Mouse (Mus musculus): ENCODE data around the gene Zbtb44. TPM values are rescaled to one million over a fixed set of nuclear protein-coding genes. Genes with fewer than 3 reads are reported as not detected.
A peak's percentile ranks its signal among the peaks of the same experiment; 100 is the strongest.

Gene Zbtb44
- polyA plus RNA-seq, 1 experiment from 2014 or later = 4.4 TPM

DNA sequence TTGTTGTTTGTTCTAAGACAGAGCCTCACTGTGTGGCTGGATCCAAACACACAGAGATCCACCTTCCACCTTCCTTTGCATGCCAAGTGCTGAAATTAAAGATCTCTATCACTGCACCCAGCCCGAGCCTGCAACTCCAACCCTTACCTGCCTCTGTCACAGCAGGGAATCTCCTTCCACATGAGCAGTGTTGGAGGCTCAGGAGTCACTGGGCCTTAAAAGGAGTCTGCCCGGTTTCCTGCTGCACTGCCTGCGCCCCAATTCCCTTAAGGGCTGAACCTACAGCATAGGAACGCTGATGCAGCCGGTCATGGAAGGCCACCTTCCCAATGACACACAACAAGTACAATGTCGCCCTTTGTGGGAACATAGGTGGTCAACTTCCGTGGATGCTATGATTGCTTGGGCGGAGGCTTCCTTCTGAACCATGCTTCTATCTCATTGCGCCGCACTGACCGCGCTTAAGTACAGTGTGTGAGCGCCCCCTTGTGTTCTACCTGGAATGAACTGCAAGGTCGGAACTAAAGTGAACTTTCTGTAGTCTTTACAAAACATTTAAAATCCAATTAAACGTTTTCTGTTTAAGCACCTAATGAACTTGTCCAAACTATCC, 51.7 kb downstream of the Zbtb44 start:
- WGBS = 7% methylated on average over 15 of the region's 15 CpGs
- no peaks in the 10 kb centered on the region for H3K36me3 ChIP-seq (replicated peaks; ENCODE audit: control insufficient read depth, insufficient read depth)
- DNase-seq (ENCODE audit: low spot score) = peak; percentile 84
- peak overlapping the region; percentile 57 for H3K9ac ChIP-seq
- H3K4me2 ChIP-seq (replicated peaks) = peak overlapping the region; percentile 52
- 0 out of 2 replicates have a peak, but pooled peaks cover 4% of the 10 kb centered on the region for H3K4me1 ChIP-seq (replicated peaks; ENCODE audit: control insufficient read depth, insufficient read depth, low read length)
- no peaks in the 10 kb centered on the region; the same call in 1 of the 2 replicates for H3K27me3 ChIP-seq (ENCODE audit: control insufficient read depth, insufficient read depth, low read length)
- H3K27ac ChIP-seq = no peak overlapping the region
- no peaks in the 10 kb centered on the region for H3K9me3 ChIP-seq (ENCODE audit: control insufficient read depth, low read length)
- peak; percentile 61 for ATAC-seq (ENCODE audit: low FRiP score)
- H3K4me3 ChIP-seq (replicated peaks; ENCODE audit: low read length) = peak overlapping the region; percentile 19

GRCm38 (mm10) chr9:31082771-31083170, 52.3 kb downstream of the Zbtb44 start:
- DNase-seq (ENCODE audit: low spot score) (no peak), ATAC-seq (ENCODE audit: low FRiP score) (no peak)
- Histone ChIP-seq H3K27ac (no peak overlapping the region), H3K36me3 (replicated peaks; ENCODE audit: control insufficient read depth, insufficient read depth) (no peaks in the 10 kb centered on the region), H3K4me2 (replicated peaks) (no peak overlapping the region), H3K9me3 (ENCODE audit: control insufficient read depth, low read length) (no peaks in the 10 kb centered on the region), H3K27me3 (ENCODE audit: control insufficient read depth, insufficient read depth, low read length) (no peaks in the 10 kb centered on the region; the same call in 1 of the 2 replicates), H3K4me1 (replicated peaks; ENCODE audit: control insufficient read depth, insufficient read depth, low read length) (0 out of 2 replicates have a peak, but pooled peaks cover 4% of the 10 kb centered on the region), H3K4me3 (replicated peaks; ENCODE audit: low read length) (no peak overlapping the region), H3K9ac (no peak overlapping the region)
- 78% methylated on average over 6 of the region's 6 CpGs for WGBS

DNA sequence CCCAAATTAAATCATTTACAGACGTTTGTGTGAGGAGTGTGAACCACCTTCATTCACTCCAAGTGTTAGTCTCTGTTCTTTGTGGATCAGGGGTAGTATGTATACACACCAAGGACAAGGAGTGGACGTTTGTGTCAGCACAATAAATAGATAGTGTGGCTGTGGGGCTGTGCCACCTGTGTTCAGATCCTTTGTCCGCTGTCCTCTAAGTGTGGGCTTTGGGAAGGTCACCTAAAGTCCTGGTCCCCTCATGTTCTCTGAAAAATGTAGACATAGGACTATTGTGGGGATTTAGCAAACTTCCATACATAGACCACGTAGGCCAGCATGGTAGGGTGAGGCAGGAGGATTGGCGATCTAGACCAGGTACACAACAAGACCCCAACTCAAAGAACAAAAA, 55.1 kb downstream of the Zbtb44 start:
- no peak for DNase-seq (ENCODE audit: low spot score)
- Histone ChIP-seq H3K9ac (no peak overlapping the region), H3K4me2 (replicated peaks) (no peak overlapping the region), H3K9me3 (ENCODE audit: control insufficient read depth, low read length) (no peaks in the 10 kb centered on the region), H3K27me3 (ENCODE audit: control insufficient read depth, insufficient read depth, low read length) (no peaks in the 10 kb centered on the region; the same call in 1 of the 2 replicates), H3K4me1 (replicated peaks; ENCODE audit: control insufficient read depth, insufficient read depth, low read length) (0 out of 2 replicates have a peak, but pooled peaks cover 4% of the 10 kb centered on the region), H3K4me3 (replicated peaks; ENCODE audit: low read length) (no peak overlapping the region), H3K36me3 (replicated peaks; ENCODE audit: control insufficient read depth, insufficient read depth) (no peaks in the 10 kb centered on the region), H3K27ac (no peak overlapping the region)
- no peak for ATAC-seq (ENCODE audit: low FRiP score)
- WGBS = 80% methylated on average over 5 of the region's 5 CpGs

DNA sequence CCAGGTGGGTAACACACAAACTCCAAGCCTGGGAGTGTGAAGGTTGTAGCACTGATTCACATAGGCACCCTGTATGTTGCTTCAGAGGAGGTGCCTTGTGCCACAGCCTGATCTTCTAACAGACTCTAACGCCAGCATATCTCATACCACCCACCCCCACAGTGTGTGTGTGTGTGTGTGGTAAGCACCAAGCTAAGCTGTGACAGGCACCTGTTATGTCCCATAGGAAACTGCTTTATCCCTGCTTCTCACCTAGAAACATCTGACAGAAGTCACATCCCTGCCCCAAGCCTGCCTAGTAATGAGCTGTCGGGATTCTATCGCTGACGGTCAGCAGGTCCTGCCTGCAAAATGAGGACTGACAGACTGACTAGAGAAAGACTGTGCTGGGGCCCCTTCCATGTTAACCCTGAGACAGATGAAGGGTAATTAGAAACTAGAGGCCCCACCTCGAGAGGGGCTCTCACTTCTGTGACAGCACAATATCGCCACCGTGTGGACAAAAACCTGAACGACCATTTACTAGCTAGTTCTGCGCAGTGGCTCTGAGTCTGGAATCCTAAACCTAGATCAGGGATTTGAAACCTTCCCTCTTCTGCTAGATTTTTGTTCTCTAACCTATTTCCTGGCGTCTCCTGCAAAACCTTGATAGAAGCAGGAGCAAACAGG, 55.8 kb downstream of the Zbtb44 start:
- H3K27ac ChIP-seq = no peak overlapping the region
- no peak overlapping the region for H3K4me2 ChIP-seq (replicated peaks)
- H3K9ac ChIP-seq = no peak overlapping the region
- ATAC-seq (ENCODE audit: low FRiP score) (peak; percentile 29), DNase-seq (ENCODE audit: low spot score) (peak; percentile 90)
- H3K4me3 ChIP-seq (replicated peaks; ENCODE audit: low read length) = no peak overlapping the region
- 14% methylated on average over 10 of the region's 10 CpGs for WGBS
- no peaks in the 10 kb centered on the region for H3K9me3 ChIP-seq (ENCODE audit: control insufficient read depth, low read length)
- 0 out of 2 replicates have a peak, but pooled peaks cover 4% of the 10 kb centered on the region for H3K4me1 ChIP-seq (replicated peaks; ENCODE audit: control insufficient read depth, insufficient read depth, low read length)
- H3K27me3 ChIP-seq (ENCODE audit: control insufficient read depth, insufficient read depth, low read length) = no peaks in the 10 kb centered on the region; the same call in 1 of the 2 replicates
- H3K36me3 ChIP-seq (replicated peaks; ENCODE audit: control insufficient read depth, insufficient read depth) = no peaks in the 10 kb centered on the region

DNA sequence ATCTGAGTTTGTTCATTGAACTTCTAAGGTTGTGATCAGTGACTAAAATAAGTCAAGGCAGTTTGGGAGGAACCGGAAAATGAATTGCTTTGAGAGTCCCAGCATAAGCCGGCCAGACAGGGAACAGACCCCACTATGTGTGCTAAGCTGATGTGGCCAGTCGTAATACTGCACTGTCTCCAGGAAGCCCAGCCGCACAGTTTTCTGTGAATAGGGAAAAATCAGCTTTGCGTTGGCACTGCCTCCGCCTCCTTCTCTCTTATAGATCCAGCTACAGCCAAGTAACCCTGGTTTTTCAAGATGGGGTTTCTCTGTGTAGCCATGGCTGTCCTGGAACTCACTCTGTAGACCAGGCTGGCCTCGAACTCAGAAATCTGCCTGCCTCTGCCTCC, 56.3 kb downstream of the Zbtb44 start:
- Histone ChIP-seq H3K4me2 (replicated peaks) (no peak overlapping the region), H3K36me3 (replicated peaks; ENCODE audit: control insufficient read depth, insufficient read depth) (no peaks in the 10 kb centered on the region)
- 82% methylated on average over 7 of the region's 7 CpGs for WGBS

GRCm38 (mm10) chr9:31087466-31087865, 57.0 kb downstream of the Zbtb44 start:
- DNase-seq (ENCODE audit: low spot score) (no peak), ATAC-seq (ENCODE audit: low FRiP score) (no peak)
- Histone ChIP-seq H3K9ac (no peak overlapping the region), H3K4me1 (replicated peaks; ENCODE audit: control insufficient read depth, insufficient read depth, low read length) (no peaks in the 10 kb centered on the region), H3K27me3 (ENCODE audit: control insufficient read depth, insufficient read depth, low read length) (no peaks in the 10 kb centered on the region; the same call in 1 of the 2 replicates), H3K4me3 (replicated peaks; ENCODE audit: low read length) (no peak overlapping the region), H3K36me3 (replicated peaks; ENCODE audit: control insufficient read depth, insufficient read depth) (no peaks in the 10 kb centered on the region), H3K27ac (no peak overlapping the region), H3K4me2 (replicated peaks) (no peak overlapping the region), H3K9me3 (ENCODE audit: control insufficient read depth, low read length) (no peaks in the 10 kb centered on the region)
- 56% methylated on average over 4 of the region's 4 CpGs for WGBS

More for the DNA sequence above, 56.3 kb downstream of the Zbtb44 start:
- DNase-seq (ENCODE audit: low spot score) (no peak), ATAC-seq (ENCODE audit: low FRiP score) (no peak)
- H3K9me3 ChIP-seq (ENCODE audit: control insufficient read depth, low read length) = no peaks in the 10 kb centered on the region
- no peak overlapping the region for H3K9ac ChIP-seq
- 0 out of 2 replicates have a peak, but pooled peaks cover 4% of the 10 kb centered on the region for H3K4me1 ChIP-seq (replicated peaks; ENCODE audit: control insufficient read depth, insufficient read depth, low read length)
- H3K27ac ChIP-seq = no peak overlapping the region
- no peaks in the 10 kb centered on the region; the same call in 1 of the 2 replicates for H3K27me3 ChIP-seq (ENCODE audit: control insufficient read depth, insufficient read depth, low read length)
- no peak overlapping the region for H3K4me3 ChIP-seq (replicated peaks; ENCODE audit: low read length)

DNA sequence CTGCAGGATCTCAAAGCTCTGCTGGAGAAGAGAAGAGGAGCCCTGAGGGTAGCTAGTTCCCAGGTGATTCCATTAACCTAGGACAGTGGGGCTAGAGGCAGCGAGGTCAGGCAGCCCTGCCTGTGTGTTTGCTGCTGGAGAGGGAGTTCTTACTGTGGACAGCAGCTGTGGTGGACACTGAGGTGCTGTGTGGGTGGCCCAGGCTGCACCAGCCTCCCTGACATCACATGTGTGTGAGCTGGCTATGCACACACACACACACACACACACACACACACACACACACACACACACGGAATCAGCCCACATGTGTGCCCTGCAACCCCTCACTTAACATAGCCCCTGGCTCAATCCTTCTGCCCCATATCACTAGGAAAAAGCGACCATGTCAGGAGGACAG, 57.7 kb downstream of the Zbtb44 start:
- H3K27me3 ChIP-seq (ENCODE audit: control insufficient read depth, insufficient read depth, low read length) = no peaks in the 10 kb centered on the region; the same call in 1 of the 2 replicates
- H3K4me2 ChIP-seq (replicated peaks) = no peak overlapping the region
- 74% methylated on average over 3 of the region's 3 CpGs for WGBS
- no peaks in the 10 kb centered on the region for H3K4me1 ChIP-seq (replicated peaks; ENCODE audit: control insufficient read depth, insufficient read depth, low read length)
- DNase-seq (ENCODE audit: low spot score) (no peak), ATAC-seq (ENCODE audit: low FRiP score) (no peak)
- H3K27ac ChIP-seq = no peak overlapping the region
- no peaks in the 10 kb centered on the region for H3K9me3 ChIP-seq (ENCODE audit: control insufficient read depth, low read length)
- H3K4me3 ChIP-seq (replicated peaks; ENCODE audit: low read length) = no peak overlapping the region
- no peaks in the 10 kb centered on the region for H3K36me3 ChIP-seq (replicated peaks; ENCODE audit: control insufficient read depth, insufficient read depth)
- H3K9ac ChIP-seq = no peak overlapping the region

GRCm38 (mm10) chr9:31088883-31089282, 58.4 kb downstream of the Zbtb44 start:
- ATAC-seq (ENCODE audit: low FRiP score) (no peak), DNase-seq (ENCODE audit: low spot score) (no peak)
- Histone ChIP-seq H3K4me2 (replicated peaks) (no peak overlapping the region), H3K27me3 (ENCODE audit: control insufficient read depth, insufficient read depth, low read length) (no peaks in the 10 kb centered on the region; the same call in 1 of the 2 replicates), H3K27ac (no peak overlapping the region), H3K36me3 (replicated peaks; ENCODE audit: control insufficient read depth, insufficient read depth) (no peaks in the 10 kb centered on the region), H3K4me3 (replicated peaks; ENCODE audit: low read length) (no peak overlapping the region), H3K9ac (no peak overlapping the region), H3K4me1 (replicated peaks; ENCODE audit: control insufficient read depth, insufficient read depth, low read length) (no peaks in the 10 kb centered on the region), H3K9me3 (ENCODE audit: control insufficient read depth, low read length) (no peaks in the 10 kb centered on the region)
- WGBS = 84% methylated on average over 4 of the region's 4 CpGs

DNA sequence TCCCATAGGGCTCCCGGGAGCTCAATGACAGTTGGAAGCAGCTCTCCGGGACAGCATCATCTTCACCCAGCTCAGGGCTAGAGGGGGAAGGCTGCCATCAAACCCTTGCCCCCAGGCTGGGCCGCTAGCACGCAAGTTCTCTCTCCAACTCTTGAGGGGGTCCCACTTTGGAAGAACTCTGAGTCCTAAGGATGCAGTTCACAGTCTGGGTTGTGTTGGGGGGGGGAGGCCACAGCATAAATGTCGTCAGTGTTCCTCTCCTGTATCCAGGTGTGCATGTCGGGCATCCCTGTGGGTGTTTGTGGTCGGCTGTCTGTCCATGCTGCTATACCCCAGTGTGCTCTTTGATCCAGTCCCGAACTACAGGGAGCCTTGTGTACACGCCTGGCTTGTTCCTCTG, 59.1 kb downstream of the Zbtb44 start:
- WGBS = 80% methylated on average over 9 of the region's 9 CpGs
- no peak overlapping the region for H3K4me2 ChIP-seq (replicated peaks)
- no peaks in the 10 kb centered on the region for H3K4me1 ChIP-seq (replicated peaks; ENCODE audit: control insufficient read depth, insufficient read depth, low read length)
- DNase-seq (ENCODE audit: low spot score) = no peak
- no peaks in the 10 kb centered on the region for H3K27me3 ChIP-seq (ENCODE audit: control insufficient read depth, insufficient read depth, low read length)
- no peak for ATAC-seq (ENCODE audit: low FRiP score)
- H3K9ac ChIP-seq = no peak overlapping the region
- no peaks in the 10 kb centered on the region for H3K36me3 ChIP-seq (replicated peaks; ENCODE audit: control insufficient read depth, insufficient read depth)
- H3K27ac ChIP-seq = no peak overlapping the region
- no peak overlapping the region for H3K4me3 ChIP-seq (replicated peaks; ENCODE audit: low read length)
- no peaks in the 10 kb centered on the region for H3K9me3 ChIP-seq (ENCODE audit: control insufficient read depth, low read length)
